Mouse (Mus musculus) mature B cell (primary cell): ENCODE results near the gene Irf2bp1.

Experiments
- in situ Hi-C: fragments of 300-500 bp; cut with MboI; formaldehyde crosslinking; loops from 2 replicates; pipeline ENCODE4 v1.14.3; 2019

Irf2bp1 gene

GRCm38 (mm10) chr7:19003902-19004630, at the start of gene Irf2bp1:
Gene Irf2bp1, plus strand, starts transcription at chr7:19004044.
- in situ Hi-C loops = no loop called here

DNA sequence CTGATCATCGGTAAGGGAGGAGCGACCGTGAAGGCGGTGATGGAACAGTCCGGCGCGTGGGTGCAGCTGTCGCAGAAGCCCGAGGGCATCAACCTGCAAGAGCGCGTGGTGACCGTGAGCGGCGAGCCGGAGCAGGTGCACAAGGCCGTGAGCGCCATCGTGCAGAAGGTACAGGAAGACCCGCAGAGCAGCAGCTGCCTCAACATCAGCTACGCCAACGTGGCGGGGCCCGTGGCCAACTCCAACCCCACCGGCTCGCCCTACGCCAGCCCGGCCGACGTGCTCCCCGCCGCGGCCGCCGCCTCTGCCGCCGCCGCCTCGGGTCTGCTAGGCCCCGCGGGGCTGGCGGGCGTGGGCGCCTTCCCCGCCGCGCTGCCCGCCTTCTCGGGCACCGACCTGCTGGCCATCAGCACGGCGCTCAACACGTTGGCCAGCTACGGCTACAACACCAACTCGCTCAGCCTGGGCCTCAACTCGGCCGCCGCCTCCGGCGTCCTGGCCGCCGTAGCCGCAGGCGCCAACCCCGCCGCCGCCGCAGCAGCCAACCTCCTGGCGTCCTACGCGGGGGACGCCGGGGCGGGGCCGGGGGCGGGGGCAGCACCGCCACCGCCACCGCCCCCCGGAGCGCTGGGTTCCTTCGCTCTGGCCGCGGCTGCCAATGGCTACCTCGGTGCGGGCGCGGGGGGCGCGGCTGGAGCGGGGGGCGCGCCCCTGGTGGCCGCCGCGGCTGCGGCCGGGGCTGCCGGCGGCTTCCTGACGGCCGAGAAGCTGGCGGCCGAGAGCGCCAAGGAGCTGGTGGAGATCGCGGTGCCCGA, 46.1 kb upstream of the Irf2bp1 start:
- in situ Hi-C loops = no loop called here

DNA sequence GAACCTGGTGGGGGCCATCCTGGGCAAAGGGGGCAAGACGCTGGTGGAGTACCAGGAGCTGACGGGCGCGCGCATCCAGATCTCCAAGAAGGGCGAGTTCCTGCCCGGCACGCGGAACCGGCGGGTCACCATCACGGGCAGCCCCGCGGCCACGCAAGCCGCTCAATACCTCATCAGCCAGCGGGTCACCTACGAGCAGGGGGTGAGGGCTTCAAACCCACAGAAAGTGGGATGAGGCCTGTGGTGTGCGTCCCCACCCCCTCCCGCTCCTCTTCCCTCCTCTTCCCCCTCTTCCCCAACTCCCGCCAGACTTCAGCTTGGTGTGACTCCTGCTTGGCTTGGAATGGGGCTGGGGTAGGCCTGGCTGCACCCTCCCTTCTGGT, 45.5 kb upstream of the Irf2bp1 start:
- in situ Hi-C loops = no loop called here

- in situ Hi-C loops = no loop called here
These were observed 44.4 kb upstream of the Irf2bp1 start for GRCm38 (mm10) chr7:18959446-18959845.

GRCm38 (mm10) chr7:18962171-18962792, 41.6 kb upstream of the Irf2bp1 start:
- in situ Hi-C loops = no loop called here

- in situ Hi-C loops = no loop called here
These were observed 41.0 kb upstream of the Irf2bp1 start for GRCm38 (mm10) chr7:18962795-18963194.

- in situ Hi-C loops = no loop called here
These were observed 40.5 kb upstream of the Irf2bp1 start for GRCm38 (mm10) chr7:18963294-18963843.

GRCm38 (mm10) chr7:18965312-18965711, 38.5 kb upstream of the Irf2bp1 start:
- in situ Hi-C loops = no loop called here

GRCm38 (mm10) chr7:18967603-18968002, 36.2 kb upstream of the Irf2bp1 start:
- in situ Hi-C loops = no loop called here

- in situ Hi-C loops = no loop called here
These were observed 32.9 kb upstream of the Irf2bp1 start for GRCm38 (mm10) chr7:18970956-18971355.

DNA sequence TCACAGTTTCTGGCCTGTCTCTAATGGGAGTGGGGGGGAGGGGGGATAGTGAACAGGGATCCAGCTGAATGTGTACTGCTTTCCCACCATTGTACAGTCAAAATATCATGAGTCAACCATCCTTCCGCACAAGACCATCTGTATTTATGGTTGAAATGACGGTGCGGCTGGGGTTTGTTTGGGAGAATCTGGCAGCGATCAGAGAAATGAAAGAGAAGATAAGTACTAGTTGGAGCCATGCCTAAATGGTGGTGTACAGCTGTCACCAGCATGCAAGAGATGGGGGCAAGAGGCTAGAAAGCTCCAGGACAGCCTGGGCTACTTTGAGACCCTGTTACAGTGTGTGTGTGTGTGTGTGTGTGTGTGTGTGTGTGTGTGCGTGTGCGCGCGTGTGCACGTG, 25.5 kb upstream of the Irf2bp1 start:
- in situ Hi-C loops = no loop called here

GRCm38 (mm10) chr7:18986503-18986902, 17.3 kb upstream of the Irf2bp1 start:
- in situ Hi-C loops = no loop called here

GRCm38 (mm10) chr7:18987100-18987499, 16.7 kb upstream of the Irf2bp1 start, which contains the start of gene Nanos2:
Gene Nanos2, plus strand, starts transcription at chr7:18987400.
- in situ Hi-C loops = no loop called here

GRCm38 (mm10) chr7:18987747-18988146, 16.1 kb upstream of the Irf2bp1 start:
- in situ Hi-C loops = no loop called here

- in situ Hi-C loops = no loop called here
These were observed 15.1 kb upstream of the Irf2bp1 start for GRCm38 (mm10) chr7:18988780-18989179.

GRCm38 (mm10) chr7:18989995-18990394, 13.8 kb upstream of the Irf2bp1 start:
- in situ Hi-C loops = no loop called here

GRCm38 (mm10) chr7:18990601-18991295, 13.1 kb upstream of the Irf2bp1 start, which contains the start of gene Mypop:
Gene Mypop, plus strand, starts transcription at chr7:18991245.
- in situ Hi-C loops = no loop called here

- in situ Hi-C loops = no loop called here
These were observed 12.1 kb upstream of the Irf2bp1 start for GRCm38 (mm10) chr7:18991660-18992293.

- in situ Hi-C loops = no loop called here
These were observed 11.6 kb upstream of the Irf2bp1 start for GRCm38 (mm10) chr7:18992294-18992675.

DNA sequence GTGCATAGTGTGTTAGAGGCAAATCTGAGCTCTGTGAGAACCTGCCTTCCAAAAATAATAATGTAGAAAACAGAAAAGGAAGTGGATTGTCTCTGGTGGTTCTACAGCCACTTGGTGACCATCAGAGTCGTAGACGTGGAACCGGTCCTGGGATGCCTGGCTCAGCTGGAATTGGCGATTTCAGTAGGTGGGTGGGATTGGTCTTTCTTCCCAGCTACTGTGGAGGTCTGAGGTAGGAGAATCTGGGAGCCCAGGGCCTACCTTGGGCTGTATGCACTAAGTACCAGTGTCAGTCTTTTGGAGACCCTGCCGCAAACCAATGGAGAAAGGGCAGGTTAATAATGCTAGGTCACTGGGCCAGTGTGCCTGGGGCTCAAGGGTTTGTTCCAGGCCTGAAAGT, 10.8 kb upstream of the Irf2bp1 start:
- in situ Hi-C loops = no loop called here

GRCm38 (mm10) chr7:18998835-18999234, 5.0 kb upstream of the Irf2bp1 start:
- in situ Hi-C loops = no loop called here
